Mouse (Mus musculus): Measurements from ENCODE around the gene Slc25a33. TPM values are rescaled to one million over a fixed set of nuclear protein-coding genes. Genes with fewer than 3 reads are reported as not detected.

The Slc25a33 gene
- total RNA-seq, 2 experiments from 2014 or later: 28.4 to 30.7 TPM

- no peak for DNase-seq (ENCODE audit: low spot score in 2 of 2)
Measured at GRCm38 (mm10) chr4:149697506-149698196, 76.4 kb downstream of the Slc25a33 start.

GRCm38 (mm10) chr4:149696189-149696971 lies 77.7 kb downstream of the Slc25a33 start:
- DNase-seq (ENCODE audit: low spot score in 2 of 2): peak; percentile 35 to 40

Small RNA genes within 50 kb of the gene (microRNA-seq; reads per million reads assigned to microRNA genes)
- gene Gm47301: 0 reads per million in 2 experiments

Other genes with a start within 250 kb of the Slc25a33 start
- 100 to 1,000 TPM; 726 TPM for gene Clstn1, start 187.8 kb downstream of the Slc25a33 start, total RNA-seq (2021)
- gene Pik3cd, start 71.7 kb downstream of the Slc25a33 start, total RNA-seq (2021): 10 to 100 TPM; 28.6 to 30.4 TPM
- gene Tmem201, start 36.2 kb downstream of the Slc25a33 start, total RNA-seq (2021): 10 to 100 TPM; 66.7 to 66.8 TPM
- 10 to 100 TPM; 16.7 to 19.9 TPM for gene Spsb1, start 180.8 kb upstream of the Slc25a33 start, total RNA-seq (2021)
- gene H6pd, start 234.7 kb upstream of the Slc25a33 start, total RNA-seq (2021): 10 to 100 TPM; 10.7 to 12.8 TPM

Measured in layer of hippocampus, postnatal 10 days (tissue).